ENCODE assay signal across 8 mouse cellular contexts in genomic region chr7:141462333-141462821, GRCm38 (mm10). TPM values are rescaled to one million over a fixed set of nuclear protein-coding genes. Genes with fewer than 3 reads are reported as not detected.
DNase-seq lines count a peak whose midpoint lies in the region; ATAC-seq lines count a peak whose summit lies in the region.

No protein-coding gene starts in this region.

- peak overlapping the region; percentile 90 for H3K27ac ChIP-seq in brown adipose tissue, adult 24 weeks (replicated peaks; ENCODE audit: low read depth, low read length)
- H3K27ac ChIP-seq in hindbrain, embryonic 14.5 days: no peak overlapping the region
- no peak overlapping the region for H3K27ac ChIP-seq in liver, embryonic 11.5 days (ENCODE audit: low read depth, low read length)
- H3K27ac ChIP-seq in neural tube, embryonic 14.5 days (ENCODE audit: low read depth, low read length): no peak overlapping the region

- H3K4me2 ChIP-seq in hindbrain, embryonic 14.5 days (replicated peaks): peak overlapping the region; percentile 58
- H3K4me2 ChIP-seq in liver, embryonic 11.5 days: peak overlapping the region; percentile 66
- H3K4me2 ChIP-seq in neural tube, embryonic 14.5 days (ENCODE audit: low read depth, low read length): peak overlapping the region; percentile 54; the same call in 1 of the 2 replicates

- H3K4me3 ChIP-seq in brown adipose tissue, adult 24 weeks (ENCODE audit: insufficient read depth, low read depth, low read length): peak overlapping the region; percentile 66
- H3K4me3 ChIP-seq in hindbrain, embryonic 14.5 days (replicated peaks; ENCODE audit: low read length): peak overlapping the region; percentile 34; the same call in 1 of the 2 replicates
- H3K4me3 ChIP-seq in liver, embryonic 11.5 days (ENCODE audit: low read depth, low read length): peak overlapping the region; percentile 44
- peak overlapping the region; percentile 18 for H3K4me3 ChIP-seq in neural tube, embryonic 14.5 days (ENCODE audit: low read depth, low read length)

- DNase-seq in cerebellum, postnatal 14 days: peak; percentile 22 to 42
- DNase-seq in cerebellum, adult 11 months: no peak
- DNase-seq in hindbrain, embryonic 14.5 days (ENCODE audit: low spot score): no peak
- no peak for DNase-seq in liver, embryonic 11.5 days (ENCODE audit: low spot score)
- no peak for DNase-seq in testis, postnatal 14 days (ENCODE audit: low spot score)
- DNase-seq in ovary, adult 18-20 months (ENCODE audit: low spot score): no peak

- 15% methylated on average over 5 of the region's 5 CpGs for WGBS in hindbrain, embryonic 14.5 days
- WGBS in liver, embryonic 11.5 days: 10% methylated on average over 5 of the region's 5 CpGs
- WGBS in neural tube, embryonic 14.5 days: 11% methylated on average over 5 of the region's 5 CpGs

- H3K9me3 ChIP-seq in hindbrain, embryonic 14.5 days (ENCODE audit: control insufficient read depth, low read length): no peaks in the 10 kb centered on the region
- H3K9me3 ChIP-seq in liver, embryonic 11.5 days (ENCODE audit: control insufficient read depth, low read length): no peaks in the 10 kb centered on the region
- no peaks in the 10 kb centered on the region for H3K9me3 ChIP-seq in neural tube, embryonic 14.5 days (ENCODE audit: control insufficient read depth, low read length)

- peak overlapping the region; percentile 58; the same call in 1 of the 2 replicates for H3K9ac ChIP-seq in hindbrain, embryonic 14.5 days
- no peak overlapping the region; the same call in 1 of the 2 replicates for H3K9ac ChIP-seq in liver, embryonic 11.5 days (ENCODE audit: low read depth, low read length)
- peak overlapping the region; percentile 45; the same call in 1 of the 2 replicates for H3K9ac ChIP-seq in neural tube, embryonic 14.5 days (replicated peaks; ENCODE audit: low read depth, low read length)

- H3K4me1 ChIP-seq in brown adipose tissue, adult 24 weeks (ENCODE audit: control insufficient read depth, insufficient read depth, insufficient read length, low read length): peaks cover 25% of the 10 kb centered on the region
- H3K4me1 ChIP-seq in hindbrain, embryonic 14.5 days (replicated peaks; ENCODE audit: control insufficient read depth, insufficient read depth, low read length): peaks cover 6% of the 10 kb centered on the region; the same call in 1 of the 2 replicates
- H3K4me1 ChIP-seq in liver, embryonic 11.5 days (replicated peaks; ENCODE audit: control insufficient read depth, insufficient read depth, low read length): peaks cover 24% of the 10 kb centered on the region
- peaks cover 9% of the 10 kb centered on the region; the same call in 1 of the 2 replicates for H3K4me1 ChIP-seq in neural tube, embryonic 14.5 days (ENCODE audit: control insufficient read depth, insufficient read depth, low read length)

- no peak for ATAC-seq in hindbrain, embryonic 14.5 days (ENCODE audit: low FRiP score)
- no peak for ATAC-seq in liver, embryonic 11.5 days (replicated peaks; ENCODE audit: low FRiP score)
- no peak for ATAC-seq in neural tube, embryonic 14.5 days (ENCODE audit: low read depth)

- peaks cover 75% of the 10 kb centered on the region for H3K27me3 ChIP-seq in hindbrain, embryonic 14.5 days (ENCODE audit: control insufficient read depth, insufficient read depth, low read length)
- H3K27me3 ChIP-seq in liver, embryonic 11.5 days (replicated peaks; ENCODE audit: control insufficient read depth, insufficient read depth, low read length): peaks cover 57% of the 10 kb centered on the region
- peaks cover 52% of the 10 kb centered on the region for H3K27me3 ChIP-seq in neural tube, embryonic 14.5 days (ENCODE audit: control insufficient read depth, insufficient read depth, low read length)

- H3K36me3 ChIP-seq in hindbrain, embryonic 14.5 days (replicated peaks; ENCODE audit: control insufficient read depth, insufficient read depth): peaks cover 11% of the 10 kb centered on the region
- H3K36me3 ChIP-seq in liver, embryonic 11.5 days (ENCODE audit: control insufficient read depth, insufficient read depth, low read length): no peaks in the 10 kb centered on the region
- peaks cover 8% of the 10 kb centered on the region; the same call in 1 of the 2 replicates for H3K36me3 ChIP-seq in neural tube, embryonic 14.5 days (ENCODE audit: control insufficient read depth, insufficient read depth, low read length)

RNA-seq across cellular contexts. Expression of gene Cracr2b, which starts 1.5 kb away (rescaled TPM):
- 9.8 and 11.8 TPM in 2 replicates for polyA plus RNA-seq in brown adipose tissue, adult 24 weeks (2012; ENCODE audit: insufficient read depth, insufficient read length, missing spikeins)
- 3.7 and 8.1 TPM in 2 replicates for polyA plus RNA-seq in hindbrain, embryonic 14.5 days (2014; fragmentation: Nextera tagmentation; extraction: Ambion mirVana)
- polyA plus RNA-seq in liver, embryonic 11.5 days (2014; fragmentation: Nextera tagmentation; extraction: Ambion mirVana): 4.3 and 7.2 TPM in 2 replicates
- polyA plus RNA-seq in neural tube, embryonic 14.5 days (2014; fragmentation: Nextera tagmentation; extraction: Ambion mirVana): 3.6 and 6.6 TPM in 2 replicates

RNA-seq across cellular contexts. Expression of gene Cd151, which starts 4.8 kb away (rescaled TPM):
- 223 and 257 TPM in 2 replicates for polyA plus RNA-seq in brown adipose tissue, adult 24 weeks (2012; ENCODE audit: insufficient read depth, insufficient read length, missing spikeins)
- 47.0 and 50.4 TPM in 2 replicates for polyA plus RNA-seq in hindbrain, embryonic 14.5 days (2014; fragmentation: Nextera tagmentation; extraction: Ambion mirVana)
- polyA plus RNA-seq in liver, embryonic 11.5 days (2014; fragmentation: Nextera tagmentation; extraction: Ambion mirVana): 20.6 and 22.3 TPM in 2 replicates
- 43.3 and 49.6 TPM in 2 replicates for polyA plus RNA-seq in neural tube, embryonic 14.5 days (2014; fragmentation: Nextera tagmentation; extraction: Ambion mirVana)

RNA-seq across cellular contexts. Expression of gene Pnpla2, which starts 7.4 kb away (rescaled TPM):
- 2,152 and 2,404 TPM in 2 replicates for polyA plus RNA-seq in brown adipose tissue, adult 24 weeks (2012; ENCODE audit: insufficient read depth, insufficient read length, missing spikeins)
- polyA plus RNA-seq in hindbrain, embryonic 14.5 days (2014; fragmentation: Nextera tagmentation; extraction: Ambion mirVana): 15.3 and 18.4 TPM in 2 replicates
- 23.4 and 23.7 TPM in 2 replicates for polyA plus RNA-seq in liver, embryonic 11.5 days (2014; fragmentation: Nextera tagmentation; extraction: Ambion mirVana)
- 14.0 and 14.7 TPM in 2 replicates for polyA plus RNA-seq in neural tube, embryonic 14.5 days (2014; fragmentation: Nextera tagmentation; extraction: Ambion mirVana)

RNA-seq across cellular contexts. Expression of gene Polr2l, which starts 12.6 kb away (rescaled TPM):
- 28.8 and 36.4 TPM in 2 replicates for polyA plus RNA-seq in brown adipose tissue, adult 24 weeks (2012; ENCODE audit: insufficient read depth, insufficient read length, missing spikeins)
- polyA plus RNA-seq in hindbrain, embryonic 14.5 days (2014; fragmentation: Nextera tagmentation; extraction: Ambion mirVana): 81.9 and 93.0 TPM in 2 replicates
- polyA plus RNA-seq in liver, embryonic 11.5 days (2014; fragmentation: Nextera tagmentation; extraction: Ambion mirVana): 95.3 and 104 TPM in 2 replicates
- 74.0 and 87.3 TPM in 2 replicates for polyA plus RNA-seq in neural tube, embryonic 14.5 days (2014; fragmentation: Nextera tagmentation; extraction: Ambion mirVana)

RNA-seq across cellular contexts. Expression of gene Tspan4, which starts 12.7 kb away (rescaled TPM):
- polyA plus RNA-seq in brown adipose tissue, adult 24 weeks (2012; ENCODE audit: insufficient read depth, insufficient read length, missing spikeins): 39.6 and 74.6 TPM in 2 replicates
- polyA plus RNA-seq in hindbrain, embryonic 14.5 days (2014; fragmentation: Nextera tagmentation; extraction: Ambion mirVana): 61.0 and 62.2 TPM in 2 replicates
- 77.9 and 78.2 TPM in 2 replicates for polyA plus RNA-seq in liver, embryonic 11.5 days (2014; fragmentation: Nextera tagmentation; extraction: Ambion mirVana)
- polyA plus RNA-seq in neural tube, embryonic 14.5 days (2014; fragmentation: Nextera tagmentation; extraction: Ambion mirVana): 55.7 and 63.3 TPM in 2 replicates

Comparison
In these comparisons a context has a peak if more than half of its experiments do, and no peak if none do; other contexts are left out.
1. DNase-seq: peak in cerebellum, postnatal 14 days (2 of 2); none in cerebellum, adult 11 months (single experiment), hindbrain, embryonic 14.5 days (single experiment), liver, embryonic 11.5 days (single experiment), testis, postnatal 14 days (single experiment) and ovary, adult 18-20 months (single experiment).
2. RNA of gene Pnpla2, which starts 7.4 kb away (polyA plus RNA-seq): 2,152 to 2,404 TPM in brown adipose tissue, adult 24 weeks; 23.4 to 23.7 TPM in liver, embryonic 11.5 days, 15.3 to 18.4 TPM in hindbrain, embryonic 14.5 days and 14.0 to 14.7 TPM in neural tube, embryonic 14.5 days; every median in the first group is over 10 times any median in the second.
3. Peak in every context shown above with its lines, with median percentiles within 50 percentile points of each other: H3K4me3 ChIP-seq and H3K4me2 ChIP-seq.